Mouse (Mus musculus) CD4-positive helper T cell, adult 2 months (primary cell): Measurements from ENCODE around the gene Soga1.

Experiments
- DNase-seq: peaks from one replicate; pipeline ENCODE4 v3.0.0-alpha.2; 2012; ENCODE audit warnings: low read depth, missing footprints, low spot score

Gene Soga1

DNA sequence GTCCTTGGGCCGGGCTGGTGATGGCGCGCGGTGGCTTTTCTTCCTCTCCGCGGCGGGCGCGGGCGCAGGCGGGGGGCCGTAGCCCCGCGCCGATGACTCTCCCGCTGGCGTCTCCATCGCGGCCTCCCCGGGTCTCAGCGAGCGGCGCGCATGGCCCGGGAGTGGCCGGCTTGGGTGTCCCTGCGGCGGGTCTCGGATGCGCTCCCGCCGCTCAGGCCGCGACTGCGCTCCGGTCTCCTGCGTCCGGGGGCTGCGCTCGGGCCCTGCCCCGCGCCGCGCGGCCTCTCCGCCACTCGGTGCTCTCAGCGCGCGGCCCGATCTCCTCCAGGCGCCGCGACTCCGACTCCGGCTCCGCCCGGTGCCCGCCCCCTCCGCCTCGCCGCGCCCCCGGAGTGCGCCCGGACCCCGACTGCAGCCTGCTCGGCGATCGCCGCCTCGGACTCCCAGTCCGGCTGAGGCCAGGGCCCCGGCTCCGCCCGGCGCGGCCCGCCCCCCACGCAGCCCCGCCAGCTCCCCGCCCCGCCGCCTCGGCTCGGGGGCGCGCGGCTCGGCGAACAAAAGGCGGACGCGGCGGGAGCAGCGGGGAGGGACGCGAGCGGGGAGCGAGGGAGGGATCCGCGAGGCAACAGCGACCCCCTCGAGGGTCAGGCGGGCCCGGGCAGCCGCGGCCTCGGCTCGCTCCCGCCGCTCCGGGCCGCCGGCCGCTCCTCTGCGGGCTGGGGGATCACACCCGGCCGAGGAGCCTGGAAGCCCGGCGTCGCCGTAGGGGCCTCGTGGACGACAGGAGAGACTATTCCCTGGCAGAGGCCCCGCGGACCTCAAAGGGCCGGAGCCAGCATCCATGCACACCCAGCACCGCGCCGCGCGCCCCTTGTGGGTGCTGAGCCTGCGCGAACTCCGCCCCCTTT lies at the start of gene Soga1:
TSS of gene Soga1 (minus strand) at position 462 of the 908 bp plus-strand sequence.
- no peak for DNase-seq

DNA sequence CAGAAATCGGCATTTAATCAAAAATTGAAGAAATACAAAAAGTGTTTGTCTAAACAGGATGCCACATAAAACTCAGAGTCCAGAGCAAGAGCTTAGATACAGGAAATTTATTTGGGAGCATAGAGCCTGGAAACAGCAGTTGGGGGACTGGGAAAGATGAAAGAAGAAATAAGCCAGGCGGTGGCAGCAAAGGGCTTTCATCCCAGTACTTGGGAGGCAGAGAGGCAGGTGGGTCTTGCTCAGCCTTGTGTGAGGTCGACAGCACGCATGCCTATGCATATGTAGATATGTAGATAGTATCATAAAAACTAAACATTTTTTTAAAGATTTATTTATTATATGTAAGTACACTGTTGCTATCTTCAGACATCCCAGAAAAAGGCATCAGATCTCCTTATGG lies 49.0 kb upstream of the Soga1 start:
- DNase-seq = no peak

DNA sequence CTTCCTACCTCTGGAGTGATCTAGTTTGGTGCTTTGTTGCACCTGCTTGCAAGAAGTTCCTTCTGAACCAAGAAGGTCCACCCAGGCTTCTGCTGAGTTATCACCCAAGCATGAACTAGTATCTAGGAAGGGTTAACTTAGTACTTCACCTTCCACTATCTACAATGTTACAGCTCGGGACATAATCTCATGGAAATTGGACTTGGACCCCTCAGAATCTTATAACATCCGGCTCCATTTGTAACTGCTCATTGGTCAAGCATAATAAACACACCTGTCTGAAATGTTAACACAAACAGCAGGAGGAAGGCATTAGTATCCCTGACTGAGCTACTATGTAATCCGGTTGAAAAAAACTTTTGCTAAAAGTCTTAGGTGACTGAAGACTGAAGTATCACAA lies 48.3 kb upstream of the Soga1 start:
- no peak for DNase-seq

DNA sequence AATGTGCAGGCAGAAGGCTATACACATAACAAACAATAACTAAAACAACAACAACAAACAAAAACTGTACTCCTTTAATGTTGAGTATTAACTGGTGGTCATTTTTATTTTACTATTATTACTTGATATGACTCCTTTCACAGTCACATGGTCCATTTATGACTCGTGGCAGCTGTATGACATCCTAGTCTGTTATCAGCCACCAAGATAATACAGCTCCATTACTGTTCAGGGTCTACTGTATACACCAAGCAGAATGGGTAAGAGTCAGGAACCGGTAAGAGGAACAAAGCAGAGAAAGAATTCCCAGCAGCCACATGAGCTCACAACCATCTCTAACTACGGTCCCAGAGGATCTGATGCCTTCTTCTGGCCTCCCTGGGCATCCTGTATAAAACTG lies 46.2 kb upstream of the Soga1 start:
- no peak for DNase-seq

DNA sequence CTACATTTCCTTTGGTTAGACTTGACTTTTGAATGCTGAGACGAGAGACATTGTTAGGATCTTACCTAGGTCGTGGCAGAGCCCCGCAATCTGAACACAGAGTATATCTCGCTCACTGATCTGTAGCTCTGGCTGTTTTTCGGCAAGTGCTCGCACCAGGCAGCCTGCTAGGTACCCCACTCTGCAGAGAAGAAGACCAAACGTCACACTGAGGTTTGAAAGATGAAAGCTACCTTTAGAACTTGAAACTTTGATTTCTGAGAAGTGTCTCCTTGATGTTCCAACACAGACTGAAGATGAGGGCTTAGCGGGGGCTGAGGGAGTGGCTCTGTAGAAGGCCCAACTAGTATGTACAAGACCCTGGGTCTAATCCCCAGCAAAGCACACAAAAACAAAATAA lies 42.7 kb upstream of the Soga1 start:
- DNase-seq = peak; percentile 87

DNA sequence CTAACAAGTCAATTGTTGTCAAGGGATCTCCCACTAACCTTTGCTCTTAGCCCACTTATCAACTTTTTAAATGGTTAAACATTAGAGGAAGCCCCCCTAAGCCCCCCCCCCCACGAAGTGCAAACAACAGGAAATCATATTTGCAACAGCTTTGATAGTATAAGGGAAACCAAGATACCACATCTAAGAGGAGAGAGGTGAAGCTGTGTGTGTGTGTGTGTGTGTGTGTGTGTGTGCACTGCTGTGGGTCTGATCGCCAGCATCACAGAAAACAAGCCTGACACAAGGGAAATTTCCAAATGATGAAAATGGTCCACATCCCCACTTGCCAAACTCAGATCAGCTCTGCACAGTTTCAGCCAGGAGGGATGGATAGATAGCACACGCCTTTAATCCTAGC lies 40.0 kb upstream of the Soga1 start:
- peak; percentile 89 for DNase-seq

DNA sequence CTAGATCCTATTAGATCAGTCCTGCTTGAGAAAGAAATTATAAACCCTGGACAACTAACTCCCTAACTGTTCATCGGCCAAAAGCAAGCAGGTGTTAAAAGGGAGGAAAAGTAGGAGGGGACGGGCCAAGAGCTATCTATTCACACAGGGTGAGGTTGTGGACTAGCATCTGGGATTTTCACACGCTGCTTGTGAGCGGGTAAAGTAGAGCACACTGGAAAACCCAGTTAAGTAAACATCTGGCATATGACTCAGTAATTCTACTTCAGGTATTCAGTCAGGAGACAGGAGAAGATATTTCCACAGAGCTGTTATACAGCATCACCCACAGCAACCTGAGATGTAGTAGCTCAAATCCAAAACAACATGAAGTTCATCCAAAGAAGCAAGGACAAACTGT lies 39.5 kb upstream of the Soga1 start:
- no peak for DNase-seq

DNA sequence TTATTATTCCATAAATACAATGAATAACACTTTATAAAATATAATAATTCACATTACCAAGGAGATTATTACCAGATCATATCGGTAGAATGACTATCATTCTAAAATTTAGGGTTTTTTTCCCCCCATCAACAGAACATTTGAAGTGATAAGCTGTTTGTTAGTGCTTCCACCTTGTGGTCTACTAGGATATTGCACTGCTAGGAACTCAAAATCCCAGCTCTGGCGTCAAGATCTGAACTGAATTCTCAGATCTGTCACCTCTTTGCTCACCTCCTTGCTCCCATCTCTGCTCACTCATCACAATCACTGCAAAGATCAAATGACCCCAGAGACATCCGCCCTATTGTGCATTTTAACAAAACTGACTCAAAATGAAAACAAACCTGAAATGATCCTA lies 37.9 kb upstream of the Soga1 start:
- peak; percentile 74 for DNase-seq

DNA sequence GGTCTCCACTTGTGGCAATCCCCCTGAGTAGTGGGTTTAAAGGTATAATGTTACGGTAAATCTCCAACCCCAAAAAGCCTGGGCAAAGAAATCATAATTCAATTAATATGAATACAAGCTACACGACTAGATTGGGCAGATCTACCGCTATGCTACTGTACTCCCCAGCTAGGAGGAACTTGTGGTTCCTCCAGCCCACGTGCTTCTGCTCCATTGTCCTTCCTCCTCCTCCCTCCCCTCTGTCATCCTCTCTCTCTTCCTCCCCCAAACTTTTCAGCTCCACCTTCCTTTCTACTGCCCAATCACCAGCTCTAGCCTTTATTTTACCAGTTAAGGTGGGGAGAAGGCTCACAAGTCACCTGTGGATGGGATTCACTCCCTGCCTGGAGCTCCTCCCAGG lies 29.2 kb upstream of the Soga1 start:
- DNase-seq = no peak

DNA sequence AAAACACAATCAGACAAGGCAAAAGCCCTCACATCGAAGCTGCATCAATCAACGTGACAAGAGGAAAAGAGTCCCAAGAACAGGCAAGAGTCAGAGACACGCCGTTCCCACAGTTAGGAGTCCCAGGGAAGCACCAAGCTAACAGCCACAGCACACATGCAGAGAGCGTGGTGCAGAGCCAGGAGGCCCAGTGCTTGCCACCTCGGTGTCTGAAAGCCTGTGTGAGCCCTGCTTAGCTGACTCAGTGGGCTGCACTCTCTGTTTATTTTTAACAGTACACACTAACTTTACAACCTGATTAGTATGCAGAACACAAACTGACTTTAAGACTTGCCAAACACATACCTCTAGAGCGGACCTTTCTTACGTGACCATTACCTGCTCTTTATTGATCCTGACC lies 25.4 kb upstream of the Soga1 start:
- DNase-seq = no peak

DNA sequence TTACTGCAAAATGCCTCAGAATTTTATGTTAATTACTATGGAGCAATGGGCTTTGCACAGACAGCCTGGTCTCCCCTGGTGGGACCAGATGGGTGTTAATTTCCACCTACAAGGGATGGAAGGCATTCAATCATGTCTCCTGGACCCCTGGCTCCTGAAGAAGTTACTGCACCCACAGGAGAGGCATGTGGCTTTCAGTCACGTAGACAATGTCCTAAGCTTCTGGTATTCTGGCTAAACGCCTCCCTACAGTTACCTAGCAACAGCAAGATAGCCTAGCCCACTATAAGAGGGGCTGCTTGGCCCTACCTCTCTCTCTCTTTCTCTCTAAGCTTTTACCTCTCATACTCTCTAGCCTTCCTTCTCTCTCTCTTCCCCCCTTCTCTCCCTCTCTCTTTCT lies 23.2 kb upstream of the Soga1 start:
- DNase-seq = no peak

DNA sequence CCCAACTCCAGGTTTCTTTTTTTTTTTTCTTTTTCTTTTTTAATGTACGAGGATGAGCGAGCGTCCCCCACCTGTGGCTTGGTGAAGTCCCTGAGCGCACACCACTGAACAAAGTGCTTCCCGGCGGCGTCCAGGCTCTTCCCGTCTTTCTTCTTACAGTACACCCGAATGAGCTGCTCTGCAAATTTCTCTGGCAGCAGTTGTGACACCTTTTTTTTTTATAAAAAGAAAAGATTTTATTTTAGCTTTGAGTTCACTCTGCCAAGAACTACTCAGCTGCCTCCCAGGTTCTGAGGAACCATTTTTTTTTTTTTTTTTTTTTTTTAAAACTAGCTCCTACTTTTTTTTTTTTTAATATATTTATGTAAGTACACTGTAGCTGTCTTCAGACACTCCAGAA lies 22.6 kb upstream of the Soga1 start:
- DNase-seq = no peak

DNA sequence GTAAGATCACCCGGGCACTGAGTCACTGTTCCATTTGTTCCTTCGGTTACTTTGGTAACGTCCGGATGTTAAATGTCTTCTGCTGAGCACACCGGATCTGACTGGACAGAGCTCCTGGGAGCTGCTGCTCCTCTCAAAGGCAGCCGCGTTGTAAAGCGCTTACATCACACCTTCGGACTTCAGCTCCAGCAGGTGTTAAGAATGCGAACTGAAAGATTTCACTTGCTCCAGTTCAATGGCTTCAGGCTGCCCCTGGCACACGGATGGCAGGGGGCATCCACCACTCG lies 21.2 kb upstream of the Soga1 start:
- DNase-seq = no peak

DNA sequence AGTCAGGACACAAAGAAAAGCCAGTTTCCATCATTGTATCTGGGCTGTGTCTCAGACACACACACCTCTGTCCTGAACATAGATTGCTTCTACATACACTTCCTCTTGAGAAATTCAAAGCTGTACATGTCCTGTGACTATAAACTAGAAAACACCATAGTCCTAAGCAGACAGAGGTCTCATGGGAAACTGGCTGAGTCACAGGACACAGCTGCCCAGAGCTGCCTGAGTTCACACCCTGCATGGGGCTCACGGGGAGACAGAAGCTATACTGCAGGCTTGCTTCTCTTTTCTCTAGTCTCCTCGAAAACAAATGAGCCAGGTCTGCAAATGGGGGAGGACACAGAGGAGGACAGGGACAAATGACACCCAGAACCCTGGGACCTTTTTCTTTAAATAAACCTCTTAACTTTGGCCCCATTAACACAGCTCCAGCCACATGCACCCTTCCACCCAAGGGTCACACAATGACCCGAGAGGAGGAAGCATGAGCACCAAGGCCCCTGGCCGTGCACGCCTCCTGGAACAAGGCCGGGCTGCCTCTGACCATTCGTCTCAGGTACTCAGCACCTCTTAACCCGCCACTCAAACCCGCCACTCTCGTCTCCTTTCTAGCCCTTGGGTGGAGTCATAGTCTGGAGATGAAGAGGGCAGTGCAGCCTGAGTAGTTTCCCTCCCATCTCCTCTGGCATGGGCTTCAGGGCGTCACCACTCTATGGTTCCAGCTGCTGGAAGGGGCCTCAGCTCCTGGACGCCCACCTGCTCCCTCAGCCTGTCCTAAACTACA lies 20.7 kb upstream of the Soga1 start:
- no peak for DNase-seq

DNA sequence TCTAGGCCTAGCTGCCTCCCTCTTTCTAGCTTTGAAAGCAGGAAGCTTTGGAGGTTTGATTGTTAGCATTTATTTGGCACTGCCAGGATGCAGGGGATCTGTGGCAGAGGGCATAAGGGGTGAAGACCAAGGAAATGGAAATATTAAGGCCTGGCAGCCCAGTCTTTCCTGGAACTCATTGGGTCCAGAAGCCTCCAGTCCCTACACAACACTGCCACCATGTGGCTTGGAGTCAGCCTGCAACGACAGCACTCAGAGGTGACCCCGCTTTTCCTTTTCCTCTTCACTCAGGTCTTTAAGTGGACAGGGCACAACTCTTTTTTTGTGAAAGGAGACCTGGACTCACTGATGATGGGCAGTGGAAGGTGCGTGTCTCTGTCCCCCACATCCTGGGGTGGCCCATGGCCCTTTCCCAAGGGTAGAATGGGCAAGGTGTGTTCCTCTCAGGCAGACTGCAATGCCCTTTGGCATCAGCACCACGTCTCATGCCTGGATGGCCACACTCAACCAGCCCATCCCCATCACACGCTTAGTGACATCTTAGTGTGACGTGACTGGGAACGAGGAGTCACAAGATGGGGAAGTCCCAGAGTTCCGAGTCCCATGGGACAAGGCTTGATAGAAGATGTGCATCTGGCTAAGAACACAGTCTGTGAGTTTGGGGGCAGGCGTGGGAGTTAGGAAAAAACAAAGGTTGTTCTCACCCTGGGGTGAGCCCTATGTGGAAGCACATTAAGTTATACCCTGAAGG lies 16.1 kb upstream of the Soga1 start:
- no peak for DNase-seq

DNA sequence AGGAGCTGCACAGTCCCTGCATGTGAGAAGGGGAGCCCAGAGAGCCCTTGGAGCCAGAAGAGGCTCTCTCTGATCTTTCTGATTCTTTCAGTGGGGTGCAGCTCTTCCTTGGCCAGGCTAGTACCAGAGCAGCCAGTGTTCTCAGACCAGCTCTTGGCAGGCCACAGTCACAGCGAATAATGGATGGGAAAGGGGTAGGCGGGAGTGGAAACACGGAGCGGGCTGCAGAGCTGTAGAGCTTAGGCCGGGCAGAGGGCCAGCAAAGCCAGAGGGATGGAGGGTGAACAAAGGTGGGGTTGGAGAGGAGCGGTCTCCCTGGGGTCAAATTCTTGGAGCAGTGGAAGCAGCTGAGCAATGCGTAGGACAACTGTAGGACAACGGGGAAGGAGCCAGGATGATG lies 13.0 kb upstream of the Soga1 start:
- no peak for DNase-seq

DNA sequence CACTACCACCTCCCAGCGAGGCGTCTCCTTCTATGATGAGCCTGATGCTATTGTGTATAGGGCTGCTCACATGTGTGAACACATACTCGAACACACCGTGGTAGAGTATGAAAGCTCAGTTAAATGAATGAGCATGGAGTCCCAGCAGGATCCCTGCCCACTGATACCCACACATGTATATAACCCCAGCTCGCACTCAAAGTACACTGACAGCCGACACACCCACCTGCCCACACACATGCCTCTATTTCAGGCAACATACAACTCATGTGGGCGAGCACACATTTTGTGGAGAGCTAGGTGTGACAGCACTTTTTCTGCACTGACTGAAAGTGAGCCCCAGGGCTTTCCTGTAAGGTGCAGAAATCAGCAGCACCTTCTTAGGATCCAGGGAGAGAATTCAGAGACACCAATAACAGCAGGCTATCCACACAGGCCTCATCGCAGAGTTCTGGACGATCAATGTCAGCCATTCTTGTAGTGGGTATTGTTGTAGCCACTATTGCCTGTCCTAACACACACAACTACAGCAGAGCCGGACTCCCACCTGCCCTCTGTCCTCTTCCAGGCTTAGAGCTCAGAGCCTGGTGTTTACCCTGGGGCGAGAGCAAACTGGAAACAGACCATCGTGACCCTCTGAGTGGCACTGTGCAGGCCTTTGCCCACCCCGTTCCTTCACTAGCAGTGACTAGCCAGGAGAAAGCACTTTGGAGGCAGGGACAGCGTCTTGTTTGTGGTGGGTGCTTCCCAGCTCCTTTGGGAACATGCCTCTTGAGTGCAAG lies 8.7 kb upstream of the Soga1 start:
- no peak for DNase-seq

DNA sequence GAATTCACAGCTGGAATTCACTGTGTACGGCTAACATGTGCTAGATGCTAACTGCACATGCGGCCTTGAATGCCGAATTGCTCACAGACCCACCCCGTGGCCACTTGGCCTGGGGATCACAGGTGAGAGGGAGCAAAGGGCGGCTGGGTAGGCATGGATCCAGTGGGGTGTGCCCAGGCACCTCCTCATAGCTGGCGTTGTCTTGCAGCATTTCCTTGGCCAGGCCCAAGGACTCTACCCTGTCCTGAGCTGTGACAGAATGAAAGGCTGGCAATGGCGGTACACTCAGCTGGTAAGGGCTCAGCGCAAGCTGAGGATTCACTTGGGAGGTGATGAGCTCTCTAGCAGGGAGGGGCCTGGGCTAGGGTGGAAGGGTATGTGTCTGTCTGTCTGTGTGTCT lies 7.7 kb upstream of the Soga1 start, which contains the start of gene Tldc2:
TSS of gene Tldc2 (plus strand) at position 260 of the 400 bp plus-strand sequence.
- no peak for DNase-seq

DNA sequence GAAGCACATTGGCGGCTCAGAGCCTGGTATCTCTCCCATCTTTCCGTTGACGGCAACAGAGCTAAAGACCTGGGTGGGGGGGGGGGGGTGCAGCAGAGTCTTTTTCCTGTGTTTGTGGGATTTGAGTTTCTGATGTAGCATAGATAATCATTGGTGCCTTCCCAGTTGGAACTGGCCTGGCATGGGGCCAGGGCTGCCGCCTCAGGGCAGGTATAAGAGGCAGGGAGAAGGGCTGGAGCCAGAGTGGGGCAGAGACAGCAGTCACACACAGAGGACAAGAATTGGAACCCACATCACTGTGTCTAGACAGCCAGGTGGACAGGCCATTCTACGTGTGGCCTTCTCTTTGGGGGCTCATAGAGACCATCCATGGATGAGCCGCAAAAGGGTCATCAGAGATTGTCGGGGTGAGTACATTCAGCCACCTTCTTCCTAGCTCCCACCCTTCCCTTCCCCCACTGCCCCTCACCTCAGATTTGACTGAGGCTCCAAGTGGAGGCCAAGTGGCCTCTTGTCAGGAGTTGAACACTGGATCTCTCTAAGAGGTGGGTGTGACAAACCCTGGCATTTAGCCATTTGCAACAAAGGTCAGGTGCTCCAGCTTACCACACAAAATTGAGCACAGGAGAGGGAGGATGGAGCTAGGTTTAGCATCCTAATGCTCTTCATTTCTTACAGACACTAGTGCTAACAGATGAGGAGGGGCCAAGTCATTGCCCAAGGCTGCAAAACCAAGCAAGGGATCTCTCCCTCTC lies 6.0 kb upstream of the Soga1 start:
- no peak for DNase-seq

DNA sequence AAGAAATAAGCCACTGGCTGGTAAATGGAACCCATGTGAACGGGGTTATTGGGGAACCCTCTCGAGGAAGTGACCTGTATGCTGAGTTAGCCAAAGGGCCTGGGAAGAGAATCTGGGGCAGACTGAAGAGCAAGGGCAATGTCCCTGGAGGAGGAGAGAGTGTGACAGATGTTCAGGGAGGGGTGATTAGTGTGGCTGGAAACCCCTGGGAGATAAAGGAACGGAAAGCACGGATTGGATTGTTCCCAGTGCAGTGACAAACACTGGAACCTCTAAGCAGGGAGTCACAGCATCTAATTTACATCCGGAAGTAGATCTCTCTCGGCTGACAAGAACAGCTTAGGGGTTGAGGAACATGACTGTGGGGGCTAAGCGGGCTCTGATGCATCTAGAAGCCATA lies 2.9 kb upstream of the Soga1 start:
- DNase-seq = no peak

DNA sequence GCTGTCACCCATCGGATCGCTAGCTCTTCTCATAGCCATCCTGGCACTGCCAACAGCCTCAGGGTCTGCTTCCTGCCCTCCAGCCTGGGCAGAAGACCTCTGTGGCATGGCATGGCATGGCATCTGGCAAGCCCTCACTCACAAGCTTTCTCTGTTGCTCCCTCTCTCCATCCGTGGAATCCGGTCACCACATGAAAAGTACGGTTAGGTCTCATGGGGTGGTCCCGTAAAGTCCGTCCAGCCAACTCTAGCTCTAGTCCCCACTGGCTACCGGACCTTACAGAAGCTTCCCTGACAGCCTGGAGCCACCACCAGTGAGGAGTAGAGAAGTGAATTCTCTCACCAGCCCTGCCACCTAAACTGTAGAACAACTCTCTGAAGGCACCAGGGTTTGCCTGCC lies 2.3 kb upstream of the Soga1 start:
- no peak for DNase-seq
